Mouse (Mus musculus): ENCODE measurements around the gene Tes. TPM values are rescaled to one million over a fixed set of nuclear protein-coding genes. Genes with fewer than 3 reads are reported as not detected.

The Tes gene
- polyA plus RNA-seq, 1 experiment from 2014 or later, result 52.7 TPM

DNA sequence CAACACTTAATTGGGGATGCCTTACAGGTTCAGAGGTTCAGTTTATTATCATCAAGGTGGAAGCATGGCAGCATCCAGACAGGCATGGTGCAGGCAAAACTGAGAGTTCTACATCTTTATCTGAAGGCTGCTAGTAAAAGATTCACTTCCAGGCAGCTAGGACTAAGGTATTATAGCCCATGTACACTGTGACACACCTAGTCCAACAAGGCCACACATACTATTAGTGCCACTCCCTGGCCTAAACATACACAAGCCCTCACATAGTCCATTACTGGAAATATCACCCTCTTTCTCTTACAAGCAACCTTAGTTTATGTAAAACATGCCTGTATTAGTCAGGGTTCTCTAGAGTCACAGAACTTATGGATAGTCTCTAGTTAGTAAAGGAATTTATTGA lies 29.7 kb upstream of the Tes start:
- no peak overlapping the region for H3K4me2 ChIP-seq (replicated peaks; ENCODE audit: low read depth, low read length)

DNA sequence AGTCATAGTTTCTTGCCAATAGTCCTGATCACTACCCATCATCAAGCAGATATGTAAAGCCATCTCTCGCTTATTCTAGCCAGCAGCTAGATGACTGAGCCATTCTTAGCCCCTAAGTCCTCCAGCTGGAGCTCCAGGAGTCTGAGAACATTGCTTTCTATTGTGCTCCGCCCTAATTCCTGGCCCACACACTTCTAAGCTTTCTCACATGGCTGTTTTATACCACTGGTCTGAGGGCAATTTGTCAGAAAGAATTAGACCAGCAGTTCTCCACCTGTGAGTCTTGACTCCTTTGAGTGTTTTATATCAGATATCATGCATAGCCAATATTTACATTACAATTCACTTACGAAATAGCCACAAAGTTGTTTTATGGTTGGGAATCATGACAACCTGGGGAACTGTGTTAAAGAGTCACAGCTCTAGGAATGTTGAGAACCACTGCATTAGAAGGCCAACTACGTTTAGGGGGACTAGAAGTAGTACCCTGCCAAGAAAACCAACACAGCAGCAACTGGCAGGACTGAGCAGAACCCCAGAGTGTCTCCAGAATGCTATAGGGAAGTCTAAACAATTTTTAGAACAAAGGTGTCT lies 13.4 kb upstream of the Tes start:
- Histone ChIP-seq H3K4me1 (ENCODE audit: insufficient read depth, low read depth, low read length) (no peaks in the 10 kb centered on the region), H3K4me3 (ENCODE audit: low read depth, low read length) (no peak overlapping the region), H3K36me3 (ENCODE audit: insufficient read depth, low read length) (no peaks in the 10 kb centered on the region), H3K9me3 (ENCODE audit: low read length) (no peaks in the 10 kb centered on the region), H3K27ac (ENCODE audit: low read length) (peak overlapping the region; percentile 29; the same call in 1 of the 2 replicates), H3K4me2 (replicated peaks; ENCODE audit: low read depth, low read length) (no peak overlapping the region), H3K9ac (replicated peaks; ENCODE audit: low read depth) (no peak overlapping the region), H3K27me3 (replicated peaks; ENCODE audit: insufficient read depth, low read length) (no peaks in the 10 kb centered on the region)
- DNase-seq (ENCODE audit: low spot score), result peak; percentile 71
- 46% methylated on average over 4 of the region's 4 CpGs for WGBS
- no peak for TF ChIP-seq CTCF (IDR thresholded peaks at IDR 0.05)
- TF ChIP-seq EP300 (IDR thresholded peaks at IDR 0.05), result peak; percentile 23; the same call in 1 of the 2 replicates
- ATAC-seq, result peak; percentile 89

More for the DNA sequence above, 29.7 kb upstream of the Tes start:
- Histone ChIP-seq H3K27ac (ENCODE audit: low read length) (no peak overlapping the region), H3K9ac (replicated peaks; ENCODE audit: low read depth) (no peak overlapping the region), H3K27me3 (replicated peaks; ENCODE audit: insufficient read depth, low read length) (no peaks in the 10 kb centered on the region), H3K36me3 (ENCODE audit: insufficient read depth, low read length) (no peaks in the 10 kb centered on the region), H3K4me3 (ENCODE audit: low read depth, low read length) (no peak overlapping the region), H3K4me1 (ENCODE audit: insufficient read depth, low read depth, low read length) (no peaks in the 10 kb centered on the region), H3K9me3 (ENCODE audit: low read length) (no peaks in the 10 kb centered on the region)
- DNase-seq (ENCODE audit: low spot score) (no peak), ATAC-seq (no peak)
- no peak for TF ChIP-seq EP300 (IDR thresholded peaks at IDR 0.05)
- no peak for TF ChIP-seq CTCF (IDR thresholded peaks at IDR 0.05)

- H3K36me3 ChIP-seq (ENCODE audit: insufficient read depth, low read length), result no peaks in the 10 kb centered on the region
- no peak overlapping the region for H3K4me2 ChIP-seq (replicated peaks; ENCODE audit: low read depth, low read length)
- DNase-seq (ENCODE audit: low spot score) (no peak), ATAC-seq (no peak)
- no peak overlapping the region for H3K9ac ChIP-seq (replicated peaks; ENCODE audit: low read depth)
- TF ChIP-seq CTCF (IDR thresholded peaks at IDR 0.05) (no peak), EP300 (IDR thresholded peaks at IDR 0.05) (no peak)
- no peaks in the 10 kb centered on the region for H3K27me3 ChIP-seq (replicated peaks; ENCODE audit: insufficient read depth, low read length)
- H3K27ac ChIP-seq (ENCODE audit: low read length), result no peak overlapping the region
- no peaks in the 10 kb centered on the region for H3K9me3 ChIP-seq (ENCODE audit: low read length)
- 75% methylated on average over 6 of the region's 6 CpGs for WGBS
- no peak overlapping the region for H3K4me3 ChIP-seq (ENCODE audit: low read depth, low read length)
- no peaks in the 10 kb centered on the region for H3K4me1 ChIP-seq (ENCODE audit: insufficient read depth, low read depth, low read length)
Measured at GRCm38 (mm10) chr6:17053028-17053660, 11.8 kb upstream of the Tes start.

- Histone ChIP-seq H3K4me2 (replicated peaks; ENCODE audit: low read depth, low read length) (no peak overlapping the region), H3K9me3 (ENCODE audit: low read length) (no peaks in the 10 kb centered on the region), H3K9ac (replicated peaks; ENCODE audit: low read depth) (no peak overlapping the region), H3K36me3 (ENCODE audit: insufficient read depth, low read length) (no peaks in the 10 kb centered on the region), H3K4me1 (ENCODE audit: insufficient read depth, low read depth, low read length) (no peaks in the 10 kb centered on the region), H3K27me3 (replicated peaks; ENCODE audit: insufficient read depth, low read length) (no peaks in the 10 kb centered on the region), H3K27ac (ENCODE audit: low read length) (no peak overlapping the region), H3K4me3 (ENCODE audit: low read depth, low read length) (no peak overlapping the region)
- no peak for TF ChIP-seq EP300 (IDR thresholded peaks at IDR 0.05)
- no peak for TF ChIP-seq CTCF (IDR thresholded peaks at IDR 0.05)
- no peak for ATAC-seq
- WGBS, result 73% methylated on average over 2 of the region's 2 CpGs
- no peak for DNase-seq (ENCODE audit: low spot score)
Measured at GRCm38 (mm10) chr6:17054781-17055180, 10.2 kb upstream of the Tes start.

GRCm38 (mm10) chr6:17055659-17056058 lies 9.3 kb upstream of the Tes start:
- ATAC-seq (peak; percentile 76), DNase-seq (ENCODE audit: low spot score) (peak; percentile 64)
- H3K9me3 ChIP-seq (ENCODE audit: low read length), result no peaks in the 10 kb centered on the region
- no peaks in the 10 kb centered on the region for H3K27me3 ChIP-seq (replicated peaks; ENCODE audit: insufficient read depth, low read length)
- H3K4me2 ChIP-seq (replicated peaks; ENCODE audit: low read depth, low read length), result no peak overlapping the region
- TF ChIP-seq EP300 (IDR thresholded peaks at IDR 0.05), result peak; percentile 7; the same call in 1 of the 2 replicates
- no peak for TF ChIP-seq CTCF (IDR thresholded peaks at IDR 0.05)
- H3K27ac ChIP-seq (ENCODE audit: low read length), result no peak overlapping the region
- no peak overlapping the region for H3K4me3 ChIP-seq (ENCODE audit: low read depth, low read length)
- no peaks in the 10 kb centered on the region for H3K4me1 ChIP-seq (ENCODE audit: insufficient read depth, low read depth, low read length)
- H3K9ac ChIP-seq (replicated peaks; ENCODE audit: low read depth), result no peak overlapping the region
- WGBS, result 31% methylated on average over 2 of the region's 2 CpGs
- no peaks in the 10 kb centered on the region for H3K36me3 ChIP-seq (ENCODE audit: insufficient read depth, low read length)

- no peaks in the 10 kb centered on the region for H3K27me3 ChIP-seq (replicated peaks; ENCODE audit: insufficient read depth, low read length)
- no peaks in the 10 kb centered on the region for H3K9me3 ChIP-seq (ENCODE audit: low read length)
- H3K36me3 ChIP-seq (ENCODE audit: insufficient read depth, low read length), result no peaks in the 10 kb centered on the region
- ATAC-seq, result no peak
- no peak overlapping the region for H3K4me2 ChIP-seq (replicated peaks; ENCODE audit: low read depth, low read length)
- DNase-seq (ENCODE audit: low spot score), result no peak
- no peak overlapping the region for H3K9ac ChIP-seq (replicated peaks; ENCODE audit: low read depth)
- WGBS, result 30% methylated on average over 2 of the region's 2 CpGs
- no peak for TF ChIP-seq EP300 (IDR thresholded peaks at IDR 0.05)
- no peak for TF ChIP-seq CTCF (IDR thresholded peaks at IDR 0.05)
- H3K4me3 ChIP-seq (ENCODE audit: low read depth, low read length), result no peak overlapping the region
- H3K4me1 ChIP-seq (ENCODE audit: insufficient read depth, low read depth, low read length), result 0 out of 2 replicates have a peak, but pooled peaks cover under 1% of the 10 kb centered on the region
- H3K27ac ChIP-seq (ENCODE audit: low read length), result no peak overlapping the region
Measured at GRCm38 (mm10) chr6:17059501-17059900, 5.4 kb upstream of the Tes start.
